15 mouse cellular contexts compared by ENCODE assay signal in genomic region chr2:155011086-155011656, GRCm38 (mm10). TPM values are rescaled to one million over a fixed set of nuclear protein-coding genes. Genes with fewer than 3 reads are reported as not detected.
DNase-seq lines count a peak whose midpoint lies in the region; ATAC-seq lines count a peak whose summit lies in the region.
"Had no signal": no experiment of that assay in that cellular context is flagged by ENCODE, and none has a peak within 500 bp of the region (broad histone marks: within the 10 kb centered on the region; RNA-seq: fewer than 3 reads in every experiment).

No protein-coding gene starts in this region.

- no peak overlapping the region for H3K9ac ChIP-seq in kidney, embryonic 16.5 days (replicated peaks; ENCODE audit: low read length)
- H3K9ac ChIP-seq: limb, embryonic 15.5 days had no signal

- H3K27ac ChIP-seq in kidney, embryonic 16.5 days (ENCODE audit: low read length) = no peak overlapping the region
- H3K27ac ChIP-seq: limb, embryonic 15.5 days had no signal

- H3K4me3 ChIP-seq in kidney, embryonic 16.5 days (ENCODE audit: low read length) = no peak overlapping the region
- H3K4me3 ChIP-seq: limb, embryonic 15.5 days had no signal

- no peaks in the 10 kb centered on the region for H3K4me1 ChIP-seq in kidney, embryonic 16.5 days (ENCODE audit: insufficient read depth, low read length)
- H3K4me1 ChIP-seq: limb, embryonic 15.5 days had no signal

- peak; percentile 85 for DNase-seq in 3T3-L1 (ENCODE audit: low read depth, low spot score)
- DNase-seq in CD4-positive helper T cell, adult 2 months (ENCODE audit: low read depth, low spot score) = peak; percentile 33
- DNase-seq in thymus, adult 18-20 months = peak; percentile 9 to 46
- DNase-seq in kidney, adult 18-20 months = no peak
- no peak for DNase-seq in kidney, adult 9 months
- DNase-seq: adrenal gland, postnatal 10 days; heart, adult 11 months had no signal

- no peak overlapping the region for H3K4me2 ChIP-seq in kidney, embryonic 16.5 days (replicated peaks; ENCODE audit: low read depth, low read length)
- H3K4me2 ChIP-seq: limb, embryonic 15.5 days had no signal

- no peaks in the 10 kb centered on the region for H3K36me3 ChIP-seq in kidney, embryonic 16.5 days (ENCODE audit: insufficient read depth, low read length)
- H3K36me3 ChIP-seq: limb, embryonic 15.5 days had no signal

- H3K27me3 ChIP-seq in kidney, embryonic 16.5 days (ENCODE audit: insufficient read depth, low read length) = no peaks in the 10 kb centered on the region
- H3K27me3 ChIP-seq: limb, embryonic 15.5 days had no signal

- ATAC-seq in common myeloid progenitor, adult 5-6 weeks (replicated peaks; ENCODE audit: low read depth, poor library complexity, severe bottlenecking) = peak; percentile 98
- ATAC-seq in kidney, embryonic 16.5 days (ENCODE audit: low FRiP score, low TSS enrichment) = no peak
- ATAC-seq: inflammation-experienced regulatory T-cells, adult 6 months; lung, postnatal 0 days; midbrain, embryonic 16.5 days; Patski had no signal

- peaks cover 3% of the 10 kb centered on the region; the same call in 1 of the 2 replicates for H3K9me3 ChIP-seq in kidney, embryonic 16.5 days (ENCODE audit: low read length)
- H3K9me3 ChIP-seq: limb, embryonic 15.5 days had no signal

- WGBS in kidney, embryonic 16.5 days = 53% methylated on average over 3 of the region's 3 CpGs

RNA-seq across cellular contexts. Expression of gene Gm14226, which starts 6.9 kb away (rescaled TPM):
- not detected in 2 replicates for total RNA-seq in common myeloid progenitor, adult 5-6 weeks (2017)
- 1.9 and 2.1 TPM in 2 replicates for polyA plus RNA-seq in kidney, embryonic 16.5 days (2015; fragmentation: Nextera tagmentation; extraction: Ambion mirVana)
- total RNA-seq: neutrophil, adult 5-6 weeks had no signal

Comparison
In these comparisons a context has a peak if more than half of its experiments do, and no peak if none do; other contexts are left out.
1. DNase-seq: peak in 3T3-L1 (single experiment), CD4-positive helper T cell, adult 2 months (single experiment) and thymus, adult 18-20 months (2 of 2); none in kidney, adult 18-20 months (single experiment) and kidney, adult 9 months (single experiment).